Mouse (Mus musculus) kidney, embryonic 15.5 days (tissue): ENCODE data around the gene Fbxl8. TPM values are rescaled to one million over a fixed set of nuclear protein-coding genes. Genes with fewer than 3 reads are reported as not detected.

Experiments
- ATAC-seq: fragments of 200-750 bp; cut with Nextera tagmentation; replicated peaks from 2 replicates; pipeline ENCODE4 v1.8.0; 2017; ENCODE audit warnings: moderate TSS enrichment; ENCODE audit not compliant: low FRiP score
- H3K27ac ChIP-seq: fragments of 300-500 bp; sonication (generic); 2 replicates; pipeline ENCODE4 v1.5.1; 2015; ENCODE audit warnings: mild to moderate bottlenecking, inconsistent platforms
- H3K27me3 ChIP-seq: fragments of 300-500 bp; sonication (generic); 2 replicates; pipeline ENCODE4 v1.6.1; 2015; ENCODE audit warnings: inconsistent platforms
- H3K36me3 ChIP-seq: fragments of 300-500 bp; sonication (generic); 2 replicates; pipeline ENCODE4 v1.6.1; 2015; ENCODE audit warnings: inconsistent platforms
- H3K4me1 ChIP-seq: fragments of 300-500 bp; sonication (generic); 2 replicates; pipeline ENCODE4 v1.6.1; 2015; ENCODE audit warnings: inconsistent platforms
- H3K4me2 ChIP-seq: fragments of 300-500 bp; sonication (generic); 2 replicates; pipeline ENCODE4 v1.6.1; 2015; ENCODE audit warnings: moderate library complexity, mild to moderate bottlenecking, inconsistent platforms
- H3K4me3 ChIP-seq: fragments of 300-500 bp; sonication (generic); replicated peaks from 2 replicates; pipeline ENCODE4 v1.5.1; 2015; ENCODE audit warnings: mild to moderate bottlenecking, inconsistent platforms
- H3K9ac ChIP-seq: fragments of 300-500 bp; sonication (generic); 2 replicates; pipeline ENCODE4 v1.6.1; 2015; ENCODE audit warnings: mild to moderate bottlenecking, inconsistent platforms
- H3K9me3 ChIP-seq: fragments of 300-500 bp; sonication (generic); replicated peaks from 2 replicates; pipeline ENCODE4 v1.6.1; 2016; ENCODE audit warnings: inconsistent platforms
- WGBS: fragments of 180-500 bp; shearing (Covaris S2); methylation state at CpG from one replicate; pipeline ENCODE4 v1.1.7; 2015; ENCODE audit warnings: mixed read lengths; 5-methylcytosine and 5-hydroxymethylcytosine counted together
- polyA plus RNA-seq: library from polyadenylated mRNA; unstranded; fragments of >200 nt; fragmentation: Nextera tagmentation; extraction: Ambion mirVana; gene quantifications from 2 replicates; pipeline ENCODE4 v1.2.1, GENCODE M21; 2015

Fbxl8 gene
- polyA plus RNA-seq, 1 experiment from 2014 or later: 2.7 TPM

DNA sequence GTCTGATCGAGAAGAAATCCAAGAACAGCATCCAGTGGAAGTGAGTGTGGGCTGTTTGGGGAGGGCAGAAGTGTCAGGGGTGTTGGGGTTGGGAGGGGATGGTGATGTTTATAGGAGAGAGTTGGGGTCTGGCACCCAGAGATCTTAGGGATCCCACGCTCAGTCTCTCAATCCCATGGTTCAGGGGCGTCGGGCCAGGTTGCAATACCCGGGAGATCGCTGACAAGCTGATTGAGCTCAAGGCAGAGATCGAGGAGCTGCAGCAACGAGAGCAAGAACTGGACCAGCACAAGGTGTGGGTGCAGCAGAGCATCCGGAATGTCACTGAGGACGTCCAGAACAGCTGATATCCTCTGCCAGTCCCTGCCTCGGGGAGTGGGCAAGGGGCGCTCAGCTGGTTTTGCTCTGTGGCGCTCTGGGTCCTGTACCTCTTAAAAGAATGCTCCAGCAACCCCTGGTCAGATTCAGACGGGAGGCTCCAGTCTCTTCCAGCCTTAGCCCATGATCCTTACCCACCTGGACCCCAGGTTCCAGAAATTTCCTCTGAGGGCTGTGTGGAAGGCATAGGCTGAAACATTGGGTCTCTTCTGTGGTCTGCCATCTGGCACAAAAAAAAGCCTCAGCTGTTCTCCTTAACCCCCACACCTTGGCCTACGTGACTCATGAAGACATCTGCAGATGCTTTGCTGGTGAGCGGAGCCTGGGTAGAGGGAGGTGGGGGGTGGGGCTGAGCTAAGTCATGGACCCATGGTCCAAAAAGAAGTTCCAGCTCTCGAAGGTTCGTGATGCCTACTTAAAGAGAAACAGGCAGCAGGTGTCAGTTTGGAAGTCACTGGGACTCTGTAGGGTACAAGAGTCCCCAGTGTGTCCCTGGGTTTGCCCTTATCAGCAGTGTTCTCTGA lies 34.2 kb downstream of the Fbxl8 start:
- H3K4me2 ChIP-seq: peak overlapping the region; percentile 92
- no peak for ATAC-seq
- no peaks in the 10 kb centered on the region for H3K27me3 ChIP-seq
- peak overlapping the region; percentile 3; the same call in 1 of the 2 replicates for H3K27ac ChIP-seq
- peaks cover 51% of the 10 kb centered on the region for H3K36me3 ChIP-seq
- peaks cover 26% of the 10 kb centered on the region for H3K4me1 ChIP-seq
- 55% methylated on average over 18 of the region's 18 CpGs for WGBS
- H3K4me3 ChIP-seq: peak overlapping the region; percentile 100
- no peaks in the 10 kb centered on the region for H3K9me3 ChIP-seq
- peak overlapping the region; percentile 97 for H3K9ac ChIP-seq

DNA sequence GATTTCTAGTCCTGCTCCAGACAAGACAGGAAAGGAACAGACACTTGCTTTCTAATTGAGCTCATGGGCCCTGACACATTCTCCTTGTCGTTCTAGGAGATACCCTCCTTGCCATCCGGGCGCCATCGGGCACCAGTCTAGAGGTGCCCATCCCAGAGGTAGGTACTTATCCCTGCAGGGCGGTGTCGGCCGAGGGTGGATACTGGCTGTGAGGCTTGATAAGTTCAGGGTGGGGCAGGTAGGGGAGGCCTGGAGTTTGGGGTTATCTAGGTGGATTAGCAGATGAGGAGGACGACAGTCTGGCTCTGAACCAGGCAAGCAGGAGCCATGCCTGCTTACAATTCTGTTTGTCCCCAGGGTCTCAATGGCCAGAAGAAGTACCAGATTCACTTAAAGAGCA lies 35.5 kb downstream of the Fbxl8 start:
- ATAC-seq: peak; percentile 59; the same call in 1 of the 2 replicates

DNA sequence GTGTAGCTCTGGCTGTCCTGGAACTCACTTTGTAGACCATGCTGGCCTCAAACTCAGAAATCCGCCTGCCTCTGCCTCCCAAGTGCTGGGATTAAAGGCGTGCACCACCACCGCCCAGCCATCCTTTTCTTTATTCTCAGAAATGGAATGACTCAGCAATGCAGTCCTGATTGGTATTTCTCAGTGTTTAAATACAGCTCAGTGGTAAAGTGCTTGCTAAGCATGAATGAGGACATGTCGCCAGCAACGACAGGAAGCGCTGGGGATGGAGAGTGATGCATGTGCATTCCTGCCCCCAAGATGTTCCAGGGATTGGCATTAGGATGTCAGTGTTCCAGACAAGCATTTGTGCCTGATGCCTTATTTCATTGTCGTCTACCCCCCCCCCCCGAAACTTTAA lies 38.9 kb downstream of the Fbxl8 start:
- H3K4me3 ChIP-seq: no peak overlapping the region
- H3K4me1 ChIP-seq: peaks cover 34% of the 10 kb centered on the region
- no peaks in the 10 kb centered on the region for H3K9me3 ChIP-seq
- H3K9ac ChIP-seq: no peak overlapping the region
- no peak overlapping the region for H3K27ac ChIP-seq
- no peaks in the 10 kb centered on the region for H3K27me3 ChIP-seq
- ATAC-seq: no peak
- H3K36me3 ChIP-seq: peaks cover 78% of the 10 kb centered on the region
- 84% methylated on average over 8 of the region's 8 CpGs for WGBS
- no peak overlapping the region for H3K4me2 ChIP-seq

More for the DNA sequence above, 35.5 kb downstream of the Fbxl8 start:
- no peak overlapping the region for H3K4me2 ChIP-seq
- H3K9me3 ChIP-seq: no peaks in the 10 kb centered on the region
- H3K36me3 ChIP-seq: peaks cover 65% of the 10 kb centered on the region
- WGBS: 94% methylated on average over 8 of the region's 8 CpGs
- H3K4me3 ChIP-seq: no peak overlapping the region
- H3K9ac ChIP-seq: no peak overlapping the region
- H3K27ac ChIP-seq: no peak overlapping the region
- no peaks in the 10 kb centered on the region for H3K27me3 ChIP-seq
- H3K4me1 ChIP-seq: peaks cover 34% of the 10 kb centered on the region

DNA sequence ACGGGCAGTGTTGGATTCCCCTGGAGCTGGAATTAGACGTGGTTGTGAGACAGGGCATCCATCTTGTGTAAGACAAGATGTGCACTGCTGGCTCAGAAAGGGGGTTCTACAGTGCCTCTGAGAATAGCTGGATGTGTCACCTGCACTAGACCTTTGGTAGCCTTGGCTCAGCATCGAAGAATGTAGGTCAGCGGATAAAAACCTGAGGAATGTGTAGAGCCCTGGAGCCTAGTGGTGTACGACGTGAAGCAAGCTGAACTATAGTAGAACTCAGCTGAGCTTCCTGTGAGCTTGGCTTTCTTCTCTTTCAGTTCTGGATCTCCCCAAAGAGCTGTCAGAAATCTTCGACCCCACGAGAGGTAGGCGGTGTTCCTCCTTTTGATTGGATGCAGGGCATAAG lies 39.4 kb downstream of the Fbxl8 start:
- 78% methylated on average over 9 of the region's 9 CpGs for WGBS
- Histone ChIP-seq H3K36me3 (peaks cover 78% of the 10 kb centered on the region), H3K27ac (peak overlapping the region; percentile 91; the same call in 1 of the 2 replicates)

DNA sequence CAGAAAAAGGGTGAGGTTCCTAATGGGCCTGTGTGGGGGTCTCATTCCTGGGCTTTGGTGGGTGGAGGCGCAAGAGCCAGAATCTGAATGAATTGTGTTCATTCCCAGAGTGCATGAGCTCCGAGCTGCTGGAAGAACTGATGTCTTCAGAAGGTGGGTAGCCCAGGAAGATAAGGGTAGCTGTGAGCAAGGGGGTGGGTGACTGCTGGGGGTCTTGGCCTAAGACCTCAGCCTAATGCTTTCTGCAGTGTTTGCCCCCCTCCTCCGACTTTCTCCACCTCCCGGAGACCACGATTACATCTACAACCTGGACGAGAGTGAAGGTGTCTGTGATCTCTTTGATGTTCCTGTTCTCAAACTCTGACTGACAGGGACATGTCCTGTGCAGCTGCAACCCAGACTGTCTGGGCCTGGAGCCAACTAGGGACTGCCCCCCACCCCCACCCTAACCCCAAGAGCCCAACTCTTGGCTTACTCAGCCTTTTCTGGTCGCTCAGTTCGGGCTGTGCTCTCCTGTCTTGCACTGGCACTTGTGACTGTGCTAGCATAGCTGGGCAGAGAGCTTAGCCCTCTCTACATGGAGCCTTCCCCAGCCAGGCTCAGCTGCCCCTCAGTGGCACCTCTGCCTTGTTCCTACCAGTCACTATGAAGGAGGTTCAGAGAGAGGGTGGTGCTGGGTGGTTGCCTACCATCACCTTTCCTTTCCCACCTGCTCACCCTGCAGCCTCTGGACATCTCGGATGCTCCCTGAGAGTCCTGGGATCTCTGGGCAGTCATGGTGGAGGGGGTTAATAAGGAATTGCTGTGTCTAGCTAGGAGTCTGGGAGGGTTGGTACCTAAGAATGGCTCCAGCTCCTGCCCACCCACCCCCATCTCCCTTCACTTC lies 40.1 kb downstream of the Fbxl8 start:
- Histone ChIP-seq H3K9ac (no peak overlapping the region), H3K36me3 (peaks cover 78% of the 10 kb centered on the region), H3K9me3 (no peaks in the 10 kb centered on the region), H3K4me1 (peaks cover 27% of the 10 kb centered on the region), H3K4me2 (no peak overlapping the region), H3K4me3 (no peak overlapping the region), H3K27ac (peak overlapping the region; percentile 91), H3K27me3 (no peaks in the 10 kb centered on the region)
- 65% methylated on average over 9 of the region's 9 CpGs for WGBS
- peak; percentile 12 for ATAC-seq

More for the DNA sequence above, 39.4 kb downstream of the Fbxl8 start:
- no peaks in the 10 kb centered on the region for H3K9me3 ChIP-seq
- H3K4me3 ChIP-seq: no peak overlapping the region
- no peak overlapping the region for H3K9ac ChIP-seq
- H3K4me1 ChIP-seq: peaks cover 30% of the 10 kb centered on the region
- no peak for ATAC-seq
- H3K27me3 ChIP-seq: no peaks in the 10 kb centered on the region
- no peak overlapping the region for H3K4me2 ChIP-seq

DNA sequence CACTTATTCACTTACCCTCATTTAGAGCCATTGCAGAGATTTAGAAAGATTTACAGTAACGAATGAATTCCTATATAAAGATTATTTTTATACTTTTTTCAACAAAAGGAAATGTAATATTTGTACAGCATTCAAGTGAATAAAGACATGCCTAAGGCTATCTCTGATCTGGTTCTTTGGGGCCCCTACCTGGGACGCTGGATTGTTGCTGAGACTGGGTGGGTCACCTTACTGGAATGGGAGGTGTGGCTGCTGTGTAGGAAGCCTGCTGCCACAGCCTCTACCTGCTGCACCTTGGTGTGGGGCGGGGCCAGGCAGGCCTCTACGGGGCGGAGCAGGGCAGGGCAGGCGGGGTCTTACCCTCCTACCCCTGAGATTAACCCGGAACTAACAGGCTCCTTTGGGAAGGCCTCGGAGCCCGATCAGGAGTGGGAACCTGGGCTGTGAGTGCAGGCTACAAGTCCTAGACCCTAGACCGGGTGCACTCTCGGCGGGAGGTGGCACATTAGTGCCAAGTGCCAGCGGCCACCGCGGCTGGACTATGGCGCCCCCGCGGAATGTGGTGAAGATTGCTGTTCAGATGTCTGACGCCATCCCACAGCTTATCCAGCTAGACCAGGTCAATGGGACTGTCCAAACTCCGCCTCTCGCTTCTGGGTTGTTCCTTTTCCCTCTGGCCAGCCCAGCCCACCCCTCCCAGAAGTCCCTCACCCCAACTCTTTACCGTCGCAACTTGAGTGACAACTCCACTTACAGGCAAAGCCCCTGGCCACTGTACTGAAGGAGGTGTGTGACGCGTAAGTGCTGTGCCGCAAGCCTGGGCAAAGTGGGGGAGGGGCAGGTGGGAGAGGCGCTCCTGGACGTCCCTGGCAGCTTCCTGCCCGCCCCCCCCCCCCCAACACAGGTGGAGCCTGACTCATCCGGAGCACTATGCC lies 41.0 kb downstream of the Fbxl8 start, which contains the start of gene Elmo3:
Elmo3 (plus strand) TSS at position 391 of the 935 bp plus-strand sequence.
- peaks cover 78% of the 10 kb centered on the region for H3K36me3 ChIP-seq
- peak within 1 kb of the TSS; percentile 76 for H3K4me2 ChIP-seq
- peak within 1 kb of the TSS; percentile 46 for H3K4me3 ChIP-seq
- H3K9ac ChIP-seq: peak within 1 kb of the TSS; percentile 47
- peaks cover 27% of the 10 kb centered on the region for H3K4me1 ChIP-seq
- WGBS: 5% methylated on average over 30 of the region's 30 CpGs
- no peaks in the 10 kb centered on the region for H3K27me3 ChIP-seq
- ATAC-seq: peak; percentile 86
- H3K9me3 ChIP-seq: no peaks in the 10 kb centered on the region
- H3K27ac ChIP-seq: peak within 1 kb of the TSS; percentile 91

DNA sequence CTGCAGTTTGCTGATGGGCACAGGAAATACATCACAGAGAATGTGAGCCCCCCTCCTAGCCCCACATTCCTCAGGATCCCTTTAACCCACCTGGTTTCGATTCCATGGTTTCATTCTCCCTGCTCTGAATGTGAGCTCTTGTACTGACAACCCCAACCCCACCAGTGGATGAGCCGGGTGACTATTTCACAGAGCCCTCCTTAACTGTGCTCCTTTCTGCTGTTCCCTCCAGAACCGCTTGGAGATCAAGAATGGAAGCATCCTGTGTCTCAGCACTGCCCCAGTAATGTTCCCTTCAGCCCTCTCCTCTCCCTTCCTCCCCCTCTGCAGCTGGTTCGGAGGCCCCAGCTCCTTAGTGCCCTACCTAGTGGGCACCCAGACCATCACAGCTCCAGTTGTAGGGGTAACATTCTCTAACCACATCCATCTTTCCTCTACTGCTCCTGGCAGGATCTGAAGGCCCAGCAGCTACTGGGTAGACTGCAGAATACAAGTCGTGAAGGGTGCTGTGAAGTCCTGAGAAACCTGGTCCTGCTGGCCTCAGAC lies 41.8 kb downstream of the Fbxl8 start:
- WGBS: 46% methylated on average over 5 of the region's 5 CpGs
- ATAC-seq: peak; percentile 12; the same call in 1 of the 2 replicates
- no peaks in the 10 kb centered on the region for H3K27me3 ChIP-seq
- peak overlapping the region; percentile 91 for H3K27ac ChIP-seq
- H3K9me3 ChIP-seq: no peaks in the 10 kb centered on the region
- peak overlapping the region; percentile 76 for H3K4me2 ChIP-seq
- H3K4me3 ChIP-seq: peak overlapping the region; percentile 46
- H3K9ac ChIP-seq: peak overlapping the region; percentile 35
- peaks cover 77% of the 10 kb centered on the region for H3K36me3 ChIP-seq
- H3K4me1 ChIP-seq: peaks cover 27% of the 10 kb centered on the region

DNA sequence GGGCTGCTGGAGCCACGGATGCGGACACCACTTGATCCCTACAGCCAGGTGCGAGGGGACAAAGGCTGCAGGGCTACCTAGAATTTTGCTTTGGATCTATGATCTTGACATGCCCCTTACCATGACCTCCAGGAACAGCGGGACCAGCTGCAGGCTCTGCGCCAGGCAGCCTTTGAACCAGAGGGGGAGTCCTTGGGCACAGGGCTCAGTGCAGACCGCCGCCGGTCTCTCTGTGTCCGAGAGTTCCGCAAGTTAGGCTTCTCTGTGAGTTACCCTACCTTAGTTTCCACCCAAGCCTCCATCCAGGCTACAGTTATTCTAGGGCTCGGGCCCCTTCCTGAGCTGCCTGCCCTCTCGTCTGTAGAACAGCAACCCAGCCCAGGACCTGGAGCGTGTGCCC lies 43.2 kb downstream of the Fbxl8 start:
- H3K36me3 ChIP-seq: peaks cover 77% of the 10 kb centered on the region
- peaks cover 27% of the 10 kb centered on the region for H3K4me1 ChIP-seq
- WGBS: 93% methylated on average over 13 of the region's 13 CpGs
- H3K27me3 ChIP-seq: no peaks in the 10 kb centered on the region
- H3K27ac ChIP-seq: no peak overlapping the region
- no peak overlapping the region for H3K4me2 ChIP-seq
- H3K4me3 ChIP-seq: no peak overlapping the region
- no peaks in the 10 kb centered on the region for H3K9me3 ChIP-seq
- H3K9ac ChIP-seq: no peak overlapping the region
- no peak for ATAC-seq

DNA sequence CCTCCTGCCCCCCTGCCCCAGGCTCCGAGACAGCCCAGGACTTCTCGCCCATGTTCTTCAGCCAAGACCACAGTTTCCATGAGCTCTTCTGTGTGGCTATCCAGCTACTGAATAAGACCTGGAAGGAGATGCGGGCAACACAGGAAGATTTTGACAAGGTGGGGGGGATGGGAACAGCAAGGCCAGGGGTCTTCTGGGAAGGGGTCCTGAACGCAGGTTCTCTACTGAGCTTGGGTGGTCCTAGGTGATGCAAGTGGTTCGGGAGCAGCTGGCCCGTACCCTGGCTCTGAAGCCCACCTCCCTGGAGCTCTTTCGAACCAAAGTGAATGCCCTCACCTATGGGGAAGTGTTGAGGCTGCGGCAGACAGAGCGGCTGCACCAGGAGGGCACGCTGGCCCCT lies 44.0 kb downstream of the Fbxl8 start:
- Histone ChIP-seq H3K4me2 (no peak overlapping the region), H3K4me1 (peaks cover 27% of the 10 kb centered on the region), H3K27ac (no peak overlapping the region), H3K4me3 (no peak overlapping the region), H3K9me3 (no peaks in the 10 kb centered on the region), H3K27me3 (no peaks in the 10 kb centered on the region), H3K9ac (no peak overlapping the region), H3K36me3 (peaks cover 76% of the 10 kb centered on the region)
- WGBS: 87% methylated on average over 10 of the region's 10 CpGs
- no peak for ATAC-seq

DNA sequence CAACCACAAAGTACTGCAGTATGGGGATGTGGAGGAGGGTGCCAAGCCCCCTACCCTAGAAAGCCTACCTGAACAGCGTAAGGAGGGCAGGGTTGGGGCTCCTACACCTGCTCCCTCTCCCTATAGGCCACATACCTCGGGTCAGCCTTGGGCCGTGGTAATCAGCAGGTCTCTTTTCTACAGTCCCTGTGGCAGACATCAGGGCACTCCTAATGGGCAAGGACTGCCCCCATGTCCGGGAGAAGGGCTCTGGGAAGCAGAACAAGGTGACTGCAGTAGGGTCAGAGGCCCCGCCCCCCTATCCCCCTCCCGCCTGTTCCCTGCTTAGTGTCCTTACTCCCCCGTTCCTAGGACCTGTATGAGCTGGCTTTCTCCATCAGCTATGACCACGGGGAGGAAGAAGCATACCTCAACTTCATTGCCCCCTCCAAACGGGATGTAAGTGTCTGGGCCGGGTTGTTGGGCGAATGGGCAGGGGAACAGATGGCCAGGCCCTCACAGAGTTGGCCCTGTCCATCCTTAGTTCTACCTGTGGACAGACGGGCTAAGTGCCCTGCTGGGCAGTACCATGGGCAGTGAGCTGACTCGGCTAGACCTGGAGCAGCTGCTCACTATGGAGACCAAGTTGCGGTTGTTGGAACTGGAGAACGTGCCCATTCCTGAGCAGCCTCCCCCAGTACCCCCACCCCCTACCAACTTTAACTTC lies 44.8 kb downstream of the Fbxl8 start:
- peaks cover 76% of the 10 kb centered on the region for H3K36me3 ChIP-seq

More for the DNA sequence above, 44.8 kb downstream of the Fbxl8 start:
- Histone ChIP-seq H3K9ac (no peak overlapping the region), H3K4me2 (no peak overlapping the region), H3K9me3 (no peaks in the 10 kb centered on the region), H3K4me1 (peaks cover 23% of the 10 kb centered on the region), H3K4me3 (no peak overlapping the region), H3K27ac (no peak overlapping the region), H3K27me3 (no peaks in the 10 kb centered on the region)
- no peak for ATAC-seq
- 78% methylated on average over 15 of the region's 15 CpGs for WGBS
